Mouse (Mus musculus) liver, embryonic 16.5 days (tissue): ENCODE data around the gene Vps33a. TPM values are rescaled to one million over a fixed set of nuclear protein-coding genes. Genes with fewer than 3 reads are reported as not detected.
A peak's percentile ranks its signal among the peaks of the same experiment; 100 is the strongest.
"Not testable (repeated sequence)": the region's sequence is repeated elsewhere in the genome, so short reads cannot be mapped to it uniquely, and the experiment has no call there.

Experiments used
- ATAC-seq: fragments of 200-750 bp; cut with Nextera tagmentation; 2 replicates; pipeline ENCODE4 v1.8.0; 2017; ENCODE audit warnings: low read depth, mild to moderate bottlenecking, moderate number of reproducible peaks, moderate library complexity
- H3K27ac ChIP-seq: fragments of 300-500 bp; sonication (generic); 2 replicates; pipeline ENCODE4 v1.5.1; 2014; ENCODE audit warnings: mild to moderate bottlenecking, low read length
- H3K27me3 ChIP-seq: fragments of 300-500 bp; sonication (generic); 2 replicates; pipeline ENCODE4 v1.6.1; 2014; ENCODE audit warnings: low read depth, low read length, mixed read lengths; ENCODE audit not compliant: control insufficient read depth, insufficient read depth
- H3K36me3 ChIP-seq: fragments of 300-500 bp; sonication (generic); 2 replicates; pipeline ENCODE4 v1.6.1; 2014; ENCODE audit warnings: mild to moderate bottlenecking; ENCODE audit not compliant: control insufficient read depth, insufficient read depth
- H3K4me1 ChIP-seq: fragments of 300-500 bp; sonication (generic); 2 replicates; pipeline ENCODE4 v1.6.1; 2014; ENCODE audit warnings: low read depth, low read length, mixed read lengths; ENCODE audit not compliant: control insufficient read depth
- H3K4me2 ChIP-seq: fragments of 300-500 bp; sonication (generic); 2 replicates; pipeline ENCODE4 v1.6.1; 2014; ENCODE audit warnings: low read depth, low read length, mixed read lengths
- H3K4me3 ChIP-seq: fragments of 300-500 bp; sonication (generic); 2 replicates; pipeline ENCODE4 v1.5.1; 2014; ENCODE audit warnings: low read depth, mild to moderate bottlenecking, low read length
- H3K9ac ChIP-seq: fragments of 300-500 bp; sonication (generic); 2 replicates; pipeline ENCODE4 v1.6.1; 2014; ENCODE audit warnings: low read depth, low read length
- H3K9me3 ChIP-seq: fragments of 300-500 bp; sonication (generic); replicated peaks from 2 replicates; pipeline ENCODE4 v1.6.1; 2016; ENCODE audit warnings: low read length; ENCODE audit not compliant: control insufficient read depth
- WGBS: fragments of 180-500 bp; shearing (Covaris S2); extraction: QIAGEN DNeasy Blood & Tissue Kit; methylation state at CpG from one replicate; pipeline ENCODE4 v1.1.7; 2014; ENCODE audit not compliant: insufficient replicate concordance; 5-methylcytosine and 5-hydroxymethylcytosine counted together
- polyA plus RNA-seq: library from polyadenylated mRNA; unstranded; fragments of >200 nt; fragmentation: Nextera tagmentation; extraction: Ambion mirVana; gene quantifications from 2 replicates; pipeline ENCODE4 v1.2.1, GENCODE M21; 2015

Gene Vps33a
- polyA plus RNA-seq, 1 experiment from 2014 or later = 20.0 TPM

GRCm38 (mm10) chr5:123520666-123521065 lies 52.2 kb downstream of the Vps33a start:
- ATAC-seq = no peak
- H3K9me3 ChIP-seq = no peaks in the 10 kb centered on the region
- H3K4me2 ChIP-seq = no peak overlapping the region
- H3K9ac ChIP-seq = no peak overlapping the region
- no peak overlapping the region for H3K4me3 ChIP-seq
- 82% methylated on average over 9 of the region's 9 CpGs for WGBS
- H3K4me1 ChIP-seq = peaks cover 19% of the 10 kb centered on the region
- H3K27me3 ChIP-seq = no peaks in the 10 kb centered on the region
- no peaks in the 10 kb centered on the region; the same call in 1 of the 2 replicates for H3K36me3 ChIP-seq
- no peak overlapping the region for H3K27ac ChIP-seq

GRCm38 (mm10) chr5:123514871-123515270 lies 58.0 kb downstream of the Vps33a start:
- H3K36me3 ChIP-seq = no peaks in the 10 kb centered on the region; the same call in 1 of the 2 replicates

GRCm38 (mm10) chr5:123512102-123512501 lies 60.7 kb downstream of the Vps33a start:
- 42% methylated on average over 3 of the region's 3 CpGs for WGBS
- ATAC-seq = peak; percentile 72
- H3K9ac ChIP-seq = no peak overlapping the region
- peaks cover 31% of the 10 kb centered on the region for H3K27me3 ChIP-seq
- H3K9me3 ChIP-seq = no peaks in the 10 kb centered on the region
- no peaks in the 10 kb centered on the region for H3K36me3 ChIP-seq
- H3K4me2 ChIP-seq = no peak overlapping the region
- H3K4me1 ChIP-seq = peaks cover 19% of the 10 kb centered on the region
- H3K4me3 ChIP-seq = no peak overlapping the region
- no peak overlapping the region for H3K27ac ChIP-seq

More at GRCm38 (mm10) chr5:123514871-123515270, 58.0 kb downstream of the Vps33a start:
- no peak for ATAC-seq
- no peaks in the 10 kb centered on the region for H3K9me3 ChIP-seq
- no peak overlapping the region for H3K4me3 ChIP-seq
- WGBS = 81% methylated on average over 5 of the region's 5 CpGs
- H3K4me1 ChIP-seq = peaks cover 9% of the 10 kb centered on the region
- H3K4me2 ChIP-seq = no peak overlapping the region
- H3K9ac ChIP-seq = no peak overlapping the region
- no peak overlapping the region for H3K27ac ChIP-seq
- peaks cover 4% of the 10 kb centered on the region; the same call in 1 of the 2 replicates for H3K27me3 ChIP-seq

- WGBS = 53% methylated on average over 3 of the region's 3 CpGs
- H3K9ac ChIP-seq = not testable (repeated sequence)
Measured at GRCm38 (mm10) chr5:123511426-123511825, 61.4 kb downstream of the Vps33a start.

GRCm38 (mm10) chr5:123510160-123510559 lies 62.7 kb downstream of the Vps33a start, which contains the start of gene B3gnt4:
Gene B3gnt4 (plus strand): TSS chr5:123510460.
- WGBS = 84% methylated on average over 5 of the region's 5 CpGs
- H3K9ac ChIP-seq = no peak within 1 kb of the TSS
- H3K27ac ChIP-seq = no peak within 1 kb of the TSS
- no peak within 1 kb of the TSS for H3K4me3 ChIP-seq
- no peaks in the 10 kb centered on the region for H3K9me3 ChIP-seq
- no peaks in the 10 kb centered on the region for H3K36me3 ChIP-seq
- no peak within 1 kb of the TSS for H3K4me2 ChIP-seq
- peaks cover 42% of the 10 kb centered on the region for H3K27me3 ChIP-seq
- peaks cover 19% of the 10 kb centered on the region for H3K4me1 ChIP-seq
- ATAC-seq = no peak

More at GRCm38 (mm10) chr5:123511426-123511825, 61.4 kb downstream of the Vps33a start:
- H3K4me2 ChIP-seq, H3K4me3 ChIP-seq, H3K36me3 ChIP-seq, ATAC-seq, H3K27ac ChIP-seq, H3K9me3 ChIP-seq: not testable (repeated sequence)
- Histone ChIP-seq H3K4me1 (peaks cover 19% of the 10 kb centered on the region), H3K27me3 (peaks cover 37% of the 10 kb centered on the region)

GRCm38 (mm10) chr5:123508921-123509320 lies 63.9 kb downstream of the Vps33a start:
- no peak overlapping the region for H3K9ac ChIP-seq
- 11% methylated on average over 12 of the region's 12 CpGs for WGBS

GRCm38 (mm10) chr5:123507936-123508723 lies 64.7 kb downstream of the Vps33a start:
- no peaks in the 10 kb centered on the region for H3K36me3 ChIP-seq
- H3K4me2 ChIP-seq = peak overlapping the region; percentile 88
- under 1% methylated on average over 59 of the region's 59 CpGs for WGBS
- peaks cover 47% of the 10 kb centered on the region for H3K27me3 ChIP-seq
- peaks cover 19% of the 10 kb centered on the region for H3K4me1 ChIP-seq
- 0 out of 2 replicates have a peak overlapping the region, but pooled peaks have one; percentile 17 for H3K9ac ChIP-seq
- H3K27ac ChIP-seq = no peak overlapping the region
- peak; percentile 81 for ATAC-seq
- H3K9me3 ChIP-seq = no peaks in the 10 kb centered on the region
- H3K4me3 ChIP-seq = peak overlapping the region; percentile 62

More at GRCm38 (mm10) chr5:123508921-123509320, 63.9 kb downstream of the Vps33a start:
- Histone ChIP-seq H3K27ac (no peak overlapping the region), H3K36me3 (no peaks in the 10 kb centered on the region), H3K4me2 (peak overlapping the region; percentile 88), H3K27me3 (peaks cover 47% of the 10 kb centered on the region), H3K9me3 (no peaks in the 10 kb centered on the region), H3K4me1 (peaks cover 19% of the 10 kb centered on the region), H3K4me3 (peak overlapping the region; percentile 62)
- ATAC-seq = no peak

- no peaks in the 10 kb centered on the region for H3K9me3 ChIP-seq
- peaks cover 4% of the 10 kb centered on the region for H3K4me1 ChIP-seq
- no peaks in the 10 kb centered on the region for H3K36me3 ChIP-seq
- H3K4me2 ChIP-seq = no peak overlapping the region
- WGBS = 54% methylated on average over 4 of the region's 4 CpGs
- H3K27ac ChIP-seq = no peak overlapping the region
- H3K9ac ChIP-seq = no peak overlapping the region
- ATAC-seq = no peak
- no peak overlapping the region for H3K4me3 ChIP-seq
- H3K27me3 ChIP-seq = peaks cover 21% of the 10 kb centered on the region
Measured at GRCm38 (mm10) chr5:123501973-123502372, 70.9 kb downstream of the Vps33a start.

GRCm38 (mm10) chr5:123499717-123500116 lies 73.1 kb downstream of the Vps33a start:
- H3K36me3 ChIP-seq = no peaks in the 10 kb centered on the region
- no peak overlapping the region for H3K4me3 ChIP-seq
- H3K4me1 ChIP-seq = peaks cover 4% of the 10 kb centered on the region
- H3K27ac ChIP-seq = no peak overlapping the region
- 32% methylated on average over 4 of the region's 4 CpGs for WGBS
- peaks cover 6% of the 10 kb centered on the region for H3K27me3 ChIP-seq
- no peak overlapping the region for H3K4me2 ChIP-seq
- H3K9ac ChIP-seq = no peak overlapping the region
- no peak for ATAC-seq
- no peaks in the 10 kb centered on the region for H3K9me3 ChIP-seq
